Mouse (Mus musculus) large intestine, adult 2 months (tissue): ENCODE measurements around the gene Tnp2. TPM values are rescaled to one million over a fixed set of nuclear protein-coding genes. Genes with fewer than 3 reads are reported as not detected.

Experiments used
- DNase-seq: peaks from one replicate; pipeline ENCODE4 v3.0.0-alpha.2; 2012; ENCODE audit warnings: low read depth, low spot score
- WGBS: fragments of 180-500 bp; shearing (Covaris S2); methylation state at CpG from one replicate; pipeline ENCODE4 v1.1.7; 2018; 5-methylcytosine and 5-hydroxymethylcytosine counted together
- polyA plus RNA-seq: library from polyadenylated mRNA; depleted of rRNA; stranded (reverse); fragments of >200 nt; gene quantifications from 2 replicates; pipeline ENCODE4 v1.2.3, GENCODE M21; 2012

Tnp2 gene
- polyA plus RNA-seq, 1 experiment: 0.37 TPM

DNA sequence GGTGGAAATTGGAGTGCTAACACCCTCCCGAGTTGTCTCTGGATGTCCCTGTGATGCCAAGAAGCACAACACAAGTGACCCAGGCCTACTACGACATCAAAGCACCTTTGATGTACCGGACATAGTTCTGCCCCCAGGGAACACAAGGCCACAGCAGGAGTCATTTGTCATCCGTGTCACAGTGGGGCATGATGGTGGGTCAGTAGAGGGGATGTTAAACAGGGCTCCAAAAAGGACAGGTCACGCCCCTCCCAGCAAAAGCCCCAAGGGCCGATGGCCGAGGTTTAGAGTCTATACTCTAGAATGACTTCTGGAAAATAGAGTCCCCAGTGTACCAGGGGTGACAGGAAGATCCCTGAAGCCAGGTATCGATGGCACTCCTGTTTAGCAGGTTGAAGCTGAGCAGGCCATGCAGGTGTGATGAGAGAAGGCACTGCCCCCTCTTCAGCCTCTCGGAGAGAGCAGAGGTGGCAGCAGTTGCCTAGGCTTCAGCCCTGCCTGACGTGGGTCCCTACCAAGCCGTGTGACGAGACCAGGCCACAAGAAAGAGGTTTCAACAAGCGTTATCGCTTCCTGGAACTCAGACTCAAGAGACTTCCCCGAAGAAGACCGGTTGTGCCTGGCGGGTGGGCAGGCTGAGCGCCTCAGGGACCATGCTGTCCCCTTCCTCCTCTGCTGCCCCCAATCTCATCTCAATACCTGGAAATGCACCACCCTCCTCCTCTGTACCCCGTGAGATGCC lies 16.5 kb downstream of the Tnp2 start:
- WGBS: 89% methylated on average over 19 of the region's 19 CpGs
- DNase-seq: no peak

DNA sequence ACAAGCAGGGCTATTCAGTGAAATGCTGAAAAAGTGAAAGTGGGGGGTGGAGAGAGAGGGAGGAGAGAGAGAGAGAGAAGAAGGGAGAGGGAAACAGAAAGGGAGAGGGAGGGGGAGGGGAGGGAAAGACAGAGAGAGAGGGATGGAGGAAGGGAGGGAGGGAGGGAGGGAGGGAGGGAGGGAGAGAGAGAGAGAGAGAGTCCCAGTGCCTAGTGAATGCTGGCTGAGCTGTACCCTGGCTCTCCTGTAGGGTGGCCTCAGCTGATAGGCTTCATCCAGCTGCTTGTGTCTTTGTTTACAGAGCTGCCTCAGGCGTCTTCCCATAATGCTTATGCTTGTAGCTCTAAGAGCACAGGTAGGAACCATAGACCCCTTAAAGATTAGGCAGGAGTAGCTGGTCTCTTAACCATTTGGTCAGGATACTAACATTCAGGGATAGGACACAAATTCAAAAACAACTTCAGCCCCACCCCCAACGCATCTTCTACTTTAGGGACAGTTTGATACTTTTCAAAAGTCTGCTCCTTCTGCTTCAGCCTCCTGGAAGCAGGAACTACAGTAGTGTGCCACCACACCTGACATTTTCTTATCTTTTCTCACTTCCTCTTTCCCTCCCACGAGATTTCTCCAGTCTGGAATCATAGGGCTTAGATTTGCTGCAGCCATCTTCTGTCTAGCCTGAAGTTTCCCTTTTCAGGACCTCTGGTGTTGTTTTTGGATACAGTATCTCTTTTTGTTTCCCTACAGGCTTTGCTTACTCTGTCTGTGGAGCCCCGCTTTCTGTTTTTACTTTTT lies 17.7 kb downstream of the Tnp2 start:
- 37% methylated on average over 4 of the region's 4 CpGs for WGBS
- no peak for DNase-seq

DNA sequence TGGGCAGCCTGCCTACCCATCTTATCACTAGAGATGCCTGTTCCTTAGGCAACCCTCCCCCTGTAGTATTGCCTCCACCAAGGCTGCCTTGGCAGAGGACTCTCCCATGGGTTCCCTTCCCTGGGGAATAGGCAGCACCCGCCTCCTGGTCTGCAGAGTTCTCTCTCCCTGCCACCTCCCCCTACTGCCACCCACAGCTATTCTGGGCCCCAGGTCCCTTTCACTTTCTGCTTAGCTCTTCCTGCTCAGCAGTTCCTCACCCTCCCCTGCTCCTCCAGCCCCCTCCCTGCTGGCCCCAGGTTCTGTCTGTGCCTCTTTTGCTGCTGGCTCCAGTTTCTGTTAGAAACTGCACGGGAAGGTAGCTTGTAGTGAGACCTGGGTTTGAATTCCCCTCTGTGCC lies 18.8 kb downstream of the Tnp2 start:
- DNase-seq: no peak
- 45% methylated on average over 2 of the region's 2 CpGs for WGBS

DNA sequence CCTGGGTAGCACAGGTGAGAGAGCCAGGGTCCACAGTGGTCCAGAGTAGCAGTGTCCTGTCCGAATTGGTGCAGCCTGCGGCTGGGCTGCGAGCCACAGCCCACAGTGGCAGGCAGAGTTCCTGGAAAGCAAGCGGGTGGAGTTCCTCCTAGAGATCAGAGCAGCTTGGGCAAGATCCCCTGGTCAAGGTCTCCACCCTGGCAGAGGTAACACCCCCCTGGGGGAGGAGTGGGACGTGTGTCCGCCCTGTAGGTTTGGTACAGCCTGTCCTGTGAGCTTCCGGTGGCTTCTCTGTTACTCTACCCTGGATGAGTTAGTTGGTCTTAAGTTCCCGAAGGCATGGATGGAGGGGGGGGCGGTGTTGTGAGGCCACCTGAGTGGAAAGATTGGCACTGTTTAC lies 19.6 kb downstream of the Tnp2 start:
- WGBS: 47% methylated on average over 9 of the region's 9 CpGs
- DNase-seq: no peak

DNA sequence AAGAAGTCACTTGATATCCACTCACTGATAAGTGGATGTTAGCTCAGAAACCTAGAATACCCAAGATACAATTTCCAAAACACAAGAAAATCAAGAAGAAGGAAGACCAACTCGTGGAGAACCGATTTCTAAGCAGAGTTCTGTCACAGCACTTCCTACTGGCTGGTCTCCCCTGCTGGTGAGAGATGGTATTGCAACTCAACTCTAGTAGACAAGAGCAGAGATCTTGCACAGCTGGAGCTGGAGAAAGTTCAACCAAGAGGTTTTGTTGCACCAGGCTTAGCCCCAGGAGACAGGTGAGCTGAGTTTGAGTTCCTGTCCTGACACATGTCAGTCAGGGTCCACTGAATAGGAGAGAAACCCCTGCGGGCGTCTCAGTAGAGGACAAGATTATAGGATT lies 21.3 kb downstream of the Tnp2 start:
- 37% methylated on average over 4 of the region's 4 CpGs for WGBS
- DNase-seq: peak; percentile 36

DNA sequence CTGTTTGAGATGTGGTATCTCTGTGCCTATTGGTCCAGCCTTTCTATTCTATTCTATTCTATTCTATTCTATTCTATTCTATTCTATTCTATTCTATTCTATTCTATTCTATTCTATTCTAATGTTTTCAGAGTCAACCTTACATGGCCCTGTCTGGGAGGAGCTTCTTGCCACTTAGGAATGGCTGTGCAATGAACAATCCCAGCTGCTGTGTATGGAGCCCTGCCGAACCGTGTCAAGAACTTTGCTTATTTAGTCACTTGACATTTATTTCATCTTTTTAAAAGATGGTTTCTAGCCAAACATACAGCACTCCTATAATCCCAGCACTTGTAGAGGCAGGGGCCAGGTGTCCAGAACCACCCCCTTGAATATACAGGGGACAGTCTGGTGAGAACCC lies 24.1 kb downstream of the Tnp2 start:
- DNase-seq: no peak
- WGBS: 36% methylated on average over 2 of the region's 2 CpGs

DNA sequence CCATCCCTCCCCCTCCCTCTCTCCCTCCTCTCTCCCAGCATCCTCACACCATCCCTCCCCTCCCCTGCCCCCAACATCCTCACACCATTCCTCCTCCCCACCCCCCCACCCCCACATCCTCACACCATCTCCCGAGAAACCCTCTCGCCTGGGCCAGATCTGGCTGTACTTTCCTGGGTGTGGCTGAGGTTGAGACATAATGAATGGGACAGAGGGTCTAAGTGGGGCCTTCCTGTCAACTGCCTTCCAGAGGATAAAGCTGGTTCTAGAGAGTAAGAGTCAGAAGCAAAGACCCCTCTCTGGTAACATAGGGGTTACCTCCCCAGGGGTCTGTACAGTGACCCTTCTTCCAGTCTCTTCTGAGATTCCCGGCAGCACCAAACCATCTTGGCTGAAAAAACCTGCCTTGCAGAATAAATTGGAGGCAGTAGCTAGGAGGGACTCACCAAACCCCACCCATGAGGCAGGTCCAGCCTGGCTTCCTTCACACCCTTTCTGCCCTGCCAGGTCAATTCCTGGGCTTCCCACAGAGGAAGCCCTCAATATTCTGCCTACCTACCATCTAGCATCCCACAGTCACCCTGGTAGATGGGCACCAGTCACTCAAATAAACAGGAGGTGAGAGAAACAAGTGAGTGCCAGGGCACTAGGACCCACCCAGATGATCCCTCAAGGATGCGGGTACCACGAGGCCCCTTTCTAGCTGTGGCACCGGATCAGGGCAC lies 24.8 kb downstream of the Tnp2 start:
- DNase-seq: no peak
- 48% methylated on average over 6 of the region's 6 CpGs for WGBS

DNA sequence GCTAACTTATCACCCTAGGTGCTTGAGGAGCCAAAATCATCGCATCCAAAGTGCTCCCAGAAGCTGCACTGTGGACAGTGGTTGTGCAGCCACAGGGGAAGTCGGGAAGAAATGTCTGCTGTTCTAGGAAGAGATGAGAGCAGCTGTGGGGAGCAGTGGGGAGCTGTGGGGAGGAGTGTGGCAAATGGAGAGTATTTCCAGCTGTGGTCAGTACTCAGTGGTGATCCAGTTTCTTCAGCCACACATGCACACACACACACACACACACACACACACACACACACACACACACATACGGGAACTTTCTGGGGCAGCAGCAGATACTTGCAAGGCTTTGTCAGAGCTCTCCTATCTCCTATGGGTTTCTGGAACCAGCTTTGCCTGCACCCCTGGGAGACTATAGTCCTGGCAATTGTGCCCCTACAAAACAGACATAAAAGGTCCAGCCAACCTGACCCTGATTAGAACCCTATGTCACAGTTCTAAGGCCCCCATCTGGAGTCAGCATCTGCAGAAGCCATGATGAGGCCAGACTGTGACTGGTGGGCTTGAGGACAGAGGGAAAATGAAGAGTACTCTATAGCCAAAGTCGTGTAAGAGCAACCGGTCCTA lies 25.8 kb downstream of the Tnp2 start:
- WGBS: 63% methylated on average over 5 of the region's 5 CpGs
- DNase-seq: no peak

DNA sequence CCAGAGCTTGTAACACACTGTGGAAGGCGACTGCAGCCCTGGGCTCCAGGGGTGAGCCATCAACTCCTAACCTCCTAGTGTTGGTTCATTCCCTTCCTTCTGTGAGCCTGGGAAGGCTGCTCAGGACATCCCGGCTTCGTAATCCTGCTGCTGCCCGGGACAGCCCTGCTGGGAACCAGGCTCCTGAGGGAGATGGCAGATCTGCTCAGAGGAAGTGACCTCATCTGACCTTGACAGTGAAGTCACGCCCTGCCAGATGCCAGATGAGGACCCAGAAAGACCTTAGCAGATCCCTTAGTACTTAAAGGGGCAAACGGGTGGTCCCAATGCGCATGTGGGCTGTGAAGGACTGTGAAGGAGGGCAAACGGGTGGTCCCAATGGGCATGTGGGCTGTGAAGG lies 27.3 kb downstream of the Tnp2 start:
- 71% methylated on average over 8 of the region's 8 CpGs for WGBS

DNA sequence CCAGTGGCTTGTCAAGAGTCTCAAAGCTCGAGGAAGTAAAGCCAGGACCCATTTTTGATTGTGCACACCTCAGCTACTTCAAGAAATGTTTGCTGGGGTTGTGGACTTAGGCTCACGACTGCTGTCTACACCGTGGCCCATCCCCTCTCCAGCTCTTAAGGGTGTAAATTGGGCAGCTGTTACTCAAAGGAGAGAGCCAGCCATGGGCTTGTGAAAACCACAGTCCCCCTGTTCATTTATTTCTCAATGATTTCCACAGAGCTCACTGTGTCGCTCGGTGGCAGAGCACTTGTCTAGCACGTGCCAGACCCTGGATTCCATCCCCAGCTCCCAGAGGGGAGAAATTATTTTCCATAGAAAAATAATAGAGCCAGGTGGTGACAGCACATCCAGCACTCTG lies 32.3 kb downstream of the Tnp2 start:
- WGBS: 83% methylated on average over 6 of the region's 6 CpGs
- DNase-seq: no peak

More for the DNA sequence above, 27.3 kb downstream of the Tnp2 start:
- no peak for DNase-seq

DNA sequence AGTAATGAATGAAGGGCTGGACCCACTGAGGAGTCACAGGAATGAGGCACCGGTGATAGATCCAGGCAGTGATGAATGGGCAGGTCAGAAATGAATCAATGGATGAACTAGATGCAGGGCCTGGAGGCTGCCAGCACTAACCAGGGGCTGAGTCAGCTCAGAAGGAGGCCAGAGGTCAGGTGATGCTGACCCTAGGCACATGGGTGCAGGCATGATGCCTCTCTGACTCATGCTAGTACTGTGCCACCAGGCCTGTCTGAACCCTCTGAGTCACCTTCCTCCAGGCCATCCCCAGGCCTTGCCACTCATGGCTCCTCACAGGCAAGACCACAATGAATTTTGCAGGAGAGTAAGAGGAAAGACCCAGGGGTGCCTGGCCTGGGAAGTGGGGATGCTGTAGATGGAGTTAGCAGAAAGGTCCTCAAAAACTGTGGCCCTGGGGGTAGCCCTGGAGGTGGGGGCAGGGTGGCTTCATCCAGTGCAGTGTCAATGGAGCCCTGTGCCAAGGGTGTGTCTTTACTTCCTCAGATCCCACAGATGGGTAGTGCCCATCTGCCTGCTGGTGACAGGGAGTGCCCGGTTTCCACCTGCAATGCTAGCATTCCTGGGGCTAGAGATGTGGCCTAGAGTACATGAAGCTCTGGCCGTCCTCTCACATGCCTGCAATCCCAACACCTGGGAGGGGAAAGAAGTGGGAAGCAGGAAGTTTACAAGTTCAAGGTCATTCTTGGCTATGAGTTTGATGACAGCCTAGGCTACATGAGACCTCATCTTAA lies 33.8 kb downstream of the Tnp2 start:
- DNase-seq: no peak
- 52% methylated on average over 3 of the region's 3 CpGs for WGBS

DNA sequence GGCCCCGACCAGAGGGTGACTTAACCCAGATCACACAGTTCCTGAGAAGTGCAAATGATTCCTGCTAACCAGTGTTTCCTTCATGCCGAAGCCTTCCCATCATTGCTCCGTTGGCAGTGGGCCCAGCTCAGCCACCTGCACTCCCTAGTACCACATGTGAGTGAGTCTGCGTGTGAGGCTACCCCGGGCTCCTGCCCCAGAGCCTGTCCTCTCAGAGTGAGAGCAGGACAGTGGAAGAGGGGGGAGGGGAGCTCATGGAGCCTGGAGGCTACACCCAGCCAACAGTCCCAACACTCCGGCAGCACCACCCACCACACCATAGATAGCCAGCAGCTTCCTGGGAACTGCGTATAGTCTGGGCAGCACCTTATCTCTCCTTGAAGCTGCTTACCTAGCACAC lies 38.6 kb downstream of the Tnp2 start:
- DNase-seq: no peak
- 18% methylated on average over 7 of the region's 7 CpGs for WGBS

DNA sequence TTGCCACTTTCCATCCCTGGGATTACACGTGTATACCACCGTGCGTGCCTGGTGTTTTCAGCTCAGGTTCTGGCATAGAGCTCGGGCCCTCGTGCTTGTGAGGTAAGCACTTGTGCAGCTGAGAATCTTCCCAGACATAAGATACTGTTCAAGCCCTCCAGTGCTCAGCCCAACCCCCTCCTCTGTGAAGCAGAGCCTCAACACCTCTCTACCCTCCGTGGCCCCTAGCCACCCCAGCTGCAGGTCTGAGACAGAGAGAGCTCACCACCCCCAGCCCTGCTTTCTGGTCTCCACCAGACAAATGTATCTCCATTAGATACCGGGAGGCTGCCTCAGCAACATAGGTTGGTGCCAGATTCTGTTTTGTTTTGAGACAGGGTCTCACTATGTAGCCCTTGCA lies 39.2 kb downstream of the Tnp2 start:
- no peak for DNase-seq
- WGBS: 69% methylated on average over 7 of the region's 7 CpGs

DNA sequence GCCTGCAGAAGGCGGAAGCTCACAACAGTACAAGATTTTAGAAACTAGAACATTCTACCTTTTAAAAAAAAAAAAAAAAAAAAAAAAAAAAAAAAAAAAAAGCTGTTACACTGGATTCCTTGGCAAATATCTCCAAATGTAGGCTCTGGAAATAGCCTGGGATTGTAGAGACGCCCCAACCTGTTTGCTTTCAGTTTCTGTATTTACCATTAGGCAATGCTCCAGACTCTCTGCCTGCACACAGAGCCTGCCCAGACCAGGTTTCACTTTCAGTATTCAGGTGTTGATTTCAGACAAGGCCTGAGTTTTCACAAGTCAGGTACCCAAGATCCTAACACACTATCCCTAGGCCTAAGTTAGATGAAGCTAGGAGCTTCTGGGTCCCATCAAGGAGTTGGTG lies 47.4 kb downstream of the Tnp2 start:
- DNase-seq: peak; percentile 66
- WGBS: 40% methylated on average over 2 of the region's 2 CpGs

DNA sequence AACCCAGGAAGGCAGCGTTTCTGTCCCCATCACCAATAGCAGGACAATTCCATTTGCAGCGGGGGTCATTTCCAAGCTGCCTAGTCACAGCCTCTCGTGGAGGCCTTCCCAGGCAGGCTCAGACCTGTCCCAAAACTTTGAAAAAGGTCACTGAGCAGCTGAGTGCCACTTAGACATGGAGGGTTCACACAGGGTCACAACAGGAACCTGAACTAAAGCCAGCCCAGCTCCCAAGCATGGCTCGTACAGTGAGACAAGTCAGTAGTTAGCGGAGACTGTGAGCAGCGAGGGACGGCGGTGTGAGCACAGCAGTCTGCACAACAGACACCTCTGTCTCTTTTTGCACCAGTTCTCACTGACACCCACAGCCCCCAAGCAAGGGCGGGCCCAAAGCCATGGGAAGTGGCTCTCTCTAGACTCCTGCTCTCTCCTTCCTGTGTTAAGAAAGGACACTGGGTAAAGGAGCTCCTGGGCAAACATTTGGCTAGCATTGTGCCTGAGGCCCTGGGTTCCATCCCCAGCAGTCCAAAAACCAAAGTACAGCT lies 48.5 kb downstream of the Tnp2 start:
- 82% methylated on average over 9 of the region's 9 CpGs for WGBS
- DNase-seq: no peak

DNA sequence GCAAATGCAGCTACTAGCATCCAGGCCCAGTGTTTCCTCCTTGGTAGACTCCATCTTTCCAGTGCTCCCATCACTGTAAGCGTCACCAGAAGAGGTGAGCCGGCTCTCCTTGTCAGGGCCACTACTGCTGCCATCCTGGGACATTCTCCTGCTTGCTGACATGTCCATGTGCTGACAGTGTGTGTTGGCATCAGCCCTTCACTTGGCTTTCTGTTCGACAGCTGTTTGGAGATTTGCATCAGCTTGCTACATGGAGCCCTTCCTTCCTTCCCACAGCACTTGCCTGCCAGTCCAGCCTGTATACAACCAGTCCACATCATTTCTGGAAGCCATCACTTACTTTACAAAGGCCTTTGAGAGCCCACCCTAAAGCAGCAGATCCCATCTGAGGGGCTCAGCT lies 49.6 kb downstream of the Tnp2 start:
- 92% methylated on average over 3 of the region's 3 CpGs for WGBS
- DNase-seq: no peak
